Comparison of ENCODE assay signal across 8 mouse cellular contexts in the genomic region with DNA sequence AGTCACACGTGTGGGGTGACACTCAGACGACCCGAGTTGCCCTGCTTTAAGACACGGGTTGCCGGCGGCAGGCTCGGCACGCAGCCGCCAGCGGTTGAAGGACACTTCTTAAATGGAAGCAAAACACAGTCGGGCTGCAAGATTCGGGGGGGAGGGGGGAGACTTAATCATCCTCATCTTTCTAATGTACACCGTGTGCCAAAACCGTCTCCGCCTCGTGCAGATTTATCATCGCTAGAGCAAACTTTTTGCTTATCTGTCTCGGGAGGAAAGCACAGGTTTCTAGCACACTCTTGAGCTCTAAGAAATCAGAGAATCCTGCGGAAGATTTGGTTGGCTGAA. TPM values are rescaled to one million over a fixed set of nuclear protein-coding genes. Genes with fewer than 3 reads are reported as not detected.
A peak's percentile ranks its signal among the peaks of the same experiment; 100 is the strongest.
DNase-seq lines count a peak whose midpoint lies in the region; ATAC-seq and TF ChIP-seq lines count a peak whose summit lies in the region.

No protein-coding gene starts in this region.

- H3K27me3 ChIP-seq in testis, adult 2 months (ENCODE audit: control insufficient read depth, insufficient read depth, low read length): no peaks in the 10 kb centered on the region
- peaks cover 47% of the 10 kb centered on the region for H3K27me3 ChIP-seq in liver, embryonic 14.5 days (ENCODE audit: control insufficient read depth, insufficient read depth, low read length)

- DNase-seq in embryo, embryonic 10.5 days (ENCODE audit: low spot score): peak; percentile 73
- DNase-seq in embryo, embryonic 10 days (ENCODE audit: low spot score): no peak
- DNase-seq in testis, postnatal 14 days (ENCODE audit: low spot score): no peak
- no peak for DNase-seq in liver, embryonic 14.5 days (ENCODE audit: low read depth in 3 of 3, low spot score in 3 of 3)
- DNase-seq in yolk sac, embryonic 10.5 days (ENCODE audit: low spot score): peak; percentile 50
- DNase-seq in cerebellum, postnatal 4 days (ENCODE audit: low spot score in 2 of 2): no peak

- peak overlapping the region; percentile 50 for H3K4me2 ChIP-seq in liver, embryonic 14.5 days (ENCODE audit: low read depth)

- no peak for TF ChIP-seq EP300 in liver, embryonic 14.5 days (IDR thresholded peaks at IDR 0.05; ENCODE audit: low read depth)

- no peak overlapping the region for H3K9ac ChIP-seq in liver, embryonic 14.5 days (replicated peaks)

- no peaks in the 10 kb centered on the region for H3K36me3 ChIP-seq in testis, adult 2 months (ENCODE audit: control insufficient read depth, insufficient read depth, low read length)
- H3K36me3 ChIP-seq in liver, embryonic 14.5 days (replicated peaks; ENCODE audit: control insufficient read depth, insufficient read depth, low read depth): no peaks in the 10 kb centered on the region

- TF ChIP-seq CTCF in testis, adult 2 months (IDR thresholded peaks at IDR 0.05; ENCODE audit: control insufficient read depth, insufficient read depth, insufficient replicate concordance, low read depth, low read length): no peak
- no peak for TF ChIP-seq CTCF in liver, embryonic 14.5 days (IDR thresholded peaks at IDR 0.05; ENCODE audit: low read depth)

- WGBS in liver, embryonic 14.5 days (ENCODE audit: insufficient replicate concordance): under 1% methylated on average over 19 of the region's 19 CpGs

- ATAC-seq in liver, embryonic 14.5 days (ENCODE audit: insufficient read depth): no peak
- ATAC-seq in megakaryocyte progenitor cell, adult 5-6 weeks (replicated peaks; ENCODE audit: poor library complexity): no peak

- H3K4me3 ChIP-seq in testis, adult 2 months (ENCODE audit: control insufficient read depth, low read depth, low read length): peak overlapping the region; percentile 81
- H3K4me3 ChIP-seq in liver, embryonic 14.5 days (ENCODE audit: insufficient read depth in 1 of 2, low read depth in 2 of 2, low read length in 2 of 2): peak overlapping the region; percentile 40 to 49

- H3K4me1 ChIP-seq in testis, adult 2 months (ENCODE audit: control insufficient read depth, insufficient read depth, low read length): peaks cover 3% of the 10 kb centered on the region
- H3K4me1 ChIP-seq in liver, embryonic 14.5 days (replicated peaks; ENCODE audit: control insufficient read depth in 2 of 2, insufficient read depth in 2 of 2, low read length in 1 of 2): no peaks in the 10 kb centered on the region

- peak overlapping the region; percentile 61 for H3K27ac ChIP-seq in testis, adult 2 months (ENCODE audit: control insufficient read depth, insufficient read depth, low read depth, low read length)
- H3K27ac ChIP-seq in liver, embryonic 14.5 days: no peak overlapping the region

- H3K9me3 ChIP-seq in liver, embryonic 14.5 days (ENCODE audit: control insufficient read depth, low read length): no peaks in the 10 kb centered on the region

- no peak; the same call in 1 of the 2 replicates for TF ChIP-seq POLR2A in testis, adult 2 months (IDR thresholded peaks at IDR 0.05; ENCODE audit: control insufficient read depth, low read depth, low read length)

RNA-seq across cellular contexts. Expression of a gene that starts 0.9 kb away (rescaled TPM):
- 9.7 and 10.8 TPM in 2 replicates for polyA plus RNA-seq in testis, adult 2 months (2012; rRNA removed)
- 0.17 TPM in 2 replicates for polyA plus RNA-seq in liver, embryonic 14.5 days (2012; rRNA removed)
- polyA plus RNA-seq in liver, embryonic 14.5 days (2014; fragmentation: Nextera tagmentation; extraction: Ambion mirVana): 0.46 TPM in 1 of 2 replicates, not detected in the other
- total RNA-seq in megakaryocyte progenitor cell, adult 5-6 weeks (2015): not detected in 2 replicates
- not detected in 2 replicates for total RNA-seq in megakaryocyte progenitor cell, adult 5-6 weeks (2017)

Comparison
In these comparisons a context has a peak if more than half of its experiments do, and no peak if none do; other contexts are left out.
1. DNase-seq: peak in embryo, embryonic 10.5 days (single experiment) and yolk sac, embryonic 10.5 days (single experiment); none in embryo, embryonic 10 days (single experiment), testis, postnatal 14 days (single experiment), liver, embryonic 14.5 days (0 of 3) and cerebellum, postnatal 4 days (0 of 2).